Mouse (Mus musculus): ENCODE measurements around the gene Gm4631.
"Not testable (repeated sequence)": the region's sequence is repeated elsewhere in the genome, so short reads cannot be mapped to it uniquely, and the experiment has no call there.

Gm4631 gene

DNA sequence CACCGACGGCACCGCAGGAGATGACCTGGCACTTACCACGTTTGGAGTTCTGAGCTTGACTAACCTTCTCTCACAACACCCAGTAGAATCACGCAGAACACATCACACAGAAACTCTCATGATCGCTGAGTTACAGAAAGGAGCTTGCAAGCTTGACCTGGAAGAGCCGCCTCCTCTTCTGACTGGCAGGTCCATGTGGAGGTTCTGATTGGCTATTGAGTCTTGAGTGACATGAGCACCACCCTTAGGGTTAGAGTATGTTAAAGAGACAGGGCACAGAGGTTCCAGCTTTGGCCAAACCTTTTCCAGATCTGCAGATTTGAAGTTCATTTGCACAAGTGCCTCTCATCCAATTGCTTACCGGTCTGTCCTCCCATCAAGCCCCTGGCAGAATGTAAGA lies at the start of gene Gm4631:
Gm4631 (minus strand) TSS at position 101 of the 400 bp plus-strand sequence.
- not testable (repeated sequence) for DNase-seq (ENCODE audit: inconsistent ontology term)

DNA sequence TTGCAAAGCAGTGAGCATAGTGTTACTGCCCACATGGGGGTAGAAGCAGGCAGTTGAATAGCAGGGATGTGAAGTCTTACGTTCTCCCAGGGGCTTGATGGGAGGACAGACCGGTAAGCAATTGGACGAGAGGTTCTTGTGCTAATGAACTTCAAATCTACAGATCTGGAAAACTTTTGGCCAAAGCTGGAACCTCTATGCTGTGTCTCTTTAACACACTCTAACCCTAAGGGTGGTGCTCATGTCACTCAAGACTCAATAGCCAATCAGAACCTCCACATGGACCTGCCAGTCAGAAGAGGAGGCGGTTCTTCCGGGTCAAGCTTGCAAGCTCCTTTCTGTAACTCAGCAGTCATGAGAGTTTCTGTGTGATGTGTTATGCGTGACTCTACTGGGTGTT lies 34.1 kb upstream of the Gm4631 start, which contains the start of gene Zfp968:
Zfp968 (plus strand) TSS at position 301 of the 400 bp plus-strand sequence.
- DNase-seq (ENCODE audit: inconsistent ontology term), result not testable (repeated sequence)

DNA sequence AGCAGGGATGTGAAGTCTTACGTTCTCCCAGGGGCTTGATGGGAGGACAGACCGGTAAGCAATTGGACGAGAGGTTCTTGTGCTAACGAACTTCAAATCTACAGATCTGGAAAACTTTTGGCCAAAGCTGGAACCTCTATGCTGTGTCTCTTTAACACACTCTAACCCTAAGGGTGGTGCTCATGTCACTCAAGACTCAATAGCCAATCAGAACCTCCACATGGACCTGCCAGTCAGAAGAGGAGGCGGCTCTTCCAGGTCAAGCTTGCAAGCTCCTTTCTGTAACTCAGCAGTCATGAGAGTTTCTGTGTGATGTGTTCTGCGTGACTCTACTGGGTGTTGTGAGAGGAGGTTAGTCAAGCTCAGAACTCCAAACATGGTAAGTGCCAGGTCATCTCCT lies 63.2 kb downstream of the Gm4631 start, which contains the start of gene Gm14440:
Gm14440 (plus strand) TSS at position 301 of the 400 bp plus-strand sequence.
- not testable (repeated sequence) for DNase-seq (ENCODE audit: inconsistent ontology term)

All from Muller cell, postnatal 12 days (primary cell).